Mouse (Mus musculus) testis, postnatal 10 days (tissue): ENCODE measurements around the gene Myo6.
"Not testable (repeated sequence)": the region's sequence is repeated elsewhere in the genome, so short reads cannot be mapped to it uniquely, and the experiment has no call there.

Experiments used
- DNase-seq: peaks from one replicate; pipeline ENCODE4 v3.0.0; 2021; ENCODE audit warnings: low spot score

Gene Myo6

GRCm38 (mm10) chr9:80303518-80303917 is 138.7 kb downstream of the Myo6 start:
- DNase-seq: no peak

- DNase-seq: no peak
Measured at GRCm38 (mm10) chr9:80306390-80306789, 141.6 kb downstream of the Myo6 start.

- DNase-seq: no peak
Measured at GRCm38 (mm10) chr9:80306853-80307252, 142.0 kb downstream of the Myo6 start.

GRCm38 (mm10) chr9:80307629-80308028 is 142.8 kb downstream of the Myo6 start:
- no peak for DNase-seq

GRCm38 (mm10) chr9:80313610-80314009 is 148.8 kb downstream of the Myo6 start:
- no peak for DNase-seq

GRCm38 (mm10) chr9:80315922-80316321 is 151.1 kb downstream of the Myo6 start:
- no peak for DNase-seq

- no peak for DNase-seq
Measured at GRCm38 (mm10) chr9:80318027-80318426, 153.2 kb downstream of the Myo6 start.

- not testable (repeated sequence) for DNase-seq
Measured at GRCm38 (mm10) chr9:80321051-80321887, 156.4 kb downstream of the Myo6 start.

- peak; percentile 56 for DNase-seq
Measured at GRCm38 (mm10) chr9:80332153-80332552, 167.3 kb downstream of the Myo6 start.

- no peak for DNase-seq
Measured at GRCm38 (mm10) chr9:80333466-80333865, 168.6 kb downstream of the Myo6 start.

- DNase-seq: no peak
Measured at GRCm38 (mm10) chr9:80333998-80334605, 169.3 kb downstream of the Myo6 start.

- DNase-seq: no peak
Measured at GRCm38 (mm10) chr9:80335660-80336357, 171.0 kb downstream of the Myo6 start.

GRCm38 (mm10) chr9:80338026-80338425 is 173.2 kb downstream of the Myo6 start:
- DNase-seq: no peak

- peak; percentile 48 for DNase-seq
Measured at GRCm38 (mm10) chr9:80340927-80341326, 176.1 kb downstream of the Myo6 start.

- DNase-seq: no peak
Measured at GRCm38 (mm10) chr9:80341756-80342155, 176.9 kb downstream of the Myo6 start.

- no peak for DNase-seq
Measured at GRCm38 (mm10) chr9:80342520-80342919, 177.7 kb downstream of the Myo6 start.

- no peak for DNase-seq
Measured at GRCm38 (mm10) chr9:80344451-80345000, 179.7 kb downstream of the Myo6 start.

GRCm38 (mm10) chr9:80351295-80351677 is 186.5 kb downstream of the Myo6 start:
- DNase-seq: no peak

- no peak for DNase-seq
Measured at GRCm38 (mm10) chr9:80351678-80352331, 187.0 kb downstream of the Myo6 start.

GRCm38 (mm10) chr9:80360063-80360462 is 195.2 kb downstream of the Myo6 start:
- no peak for DNase-seq
